Mouse (Mus musculus): ENCODE measurements at regions not wholly inside any gene's neighbourhood (a gene's known extent, or its start where the extent isn't known, plus 50 kb on each side); places are given as distances from the start of the nearest gene placed in this dataset.

DNA sequence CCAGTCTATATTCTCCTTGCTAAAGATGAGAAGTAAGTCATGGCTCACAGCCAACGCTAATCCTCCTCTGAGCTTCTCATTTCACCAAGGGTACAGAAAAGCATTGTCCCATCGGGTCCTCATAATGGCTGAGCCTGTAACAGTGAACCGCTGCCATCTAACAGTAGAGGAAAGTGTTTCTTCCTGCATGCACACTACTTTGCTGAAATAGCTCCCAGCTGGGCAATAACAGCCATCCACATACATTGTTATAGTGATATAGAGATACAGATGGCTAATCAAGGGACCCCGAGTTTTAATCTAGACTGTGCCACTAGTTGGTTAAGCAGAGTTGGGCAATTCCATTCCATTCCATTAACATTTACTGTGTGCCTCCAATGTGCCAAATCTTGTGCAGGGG, 492.2 kb upstream of the Adam5 start:
- Histone ChIP-seq H3K79me2 (replicated peaks; ENCODE audit: control insufficient read depth, extremely low read depth, insufficient read depth, poor library complexity, severe bottlenecking) (no peaks in the 10 kb centered on the region), H3K4me2 (ENCODE audit: insufficient read depth, low read depth, poor library complexity, severe bottlenecking) (no peak overlapping the region), H3K4me3 (replicated peaks in 1 of 3; ENCODE audit: low read depth in 2 of 3, low read length in 2 of 3, poor library complexity in 1 of 3) (no peak overlapping the region), H3K4me1 (ENCODE audit: control insufficient read depth in 1 of 2, insufficient read depth in 2 of 2) (no peaks in the 10 kb centered on the region), H3K9ac (ENCODE audit: insufficient read depth, low read depth) (no peak overlapping the region), H3K27me3 (replicated peaks) (no peaks in the 10 kb centered on the region), H3K27ac (ENCODE audit: insufficient read depth, low read depth) (no peak overlapping the region), H3K9me3 (replicated peaks; ENCODE audit: low read length) (no peaks in the 10 kb centered on the region), H3K36me3 (replicated peaks in 1 of 2; ENCODE audit: control insufficient read depth in 1 of 2, insufficient read depth in 1 of 2, low read length in 1 of 2) (no peaks in the 10 kb centered on the region)
- TF ChIP-seq SMC3 (IDR thresholded peaks at IDR 0.05; ENCODE audit: low read depth, low read length) = no peak
- no peak for TF ChIP-seq CHD1 (IDR thresholded peaks at IDR 0.05; ENCODE audit: low read depth, low read length)
- TF ChIP-seq CHD2 (IDR thresholded peaks at IDR 0.05; ENCODE audit: low read length) = no peak
- no peak for TF ChIP-seq RCOR1 (conservative IDR thresholded peaks at IDR 0.05; ENCODE audit: low read depth, low read length)
- TF ChIP-seq SIN3A (IDR thresholded peaks at IDR 0.05; ENCODE audit: low read length) = no peak
- TF ChIP-seq ZC3H11A (IDR thresholded peaks at IDR 0.05; ENCODE audit: low read depth, low read length) = no peak
- no peak for TF ChIP-seq MXI1 (IDR thresholded peaks at IDR 0.05; ENCODE audit: low read depth, low read length)
- no peak for TF ChIP-seq MAFK (IDR thresholded peaks at IDR 0.05; ENCODE audit: insufficient replicate concordance, low read length)
- no peak for TF ChIP-seq EP300 (IDR thresholded peaks at IDR 0.05; ENCODE audit: low read length)
- TF ChIP-seq USF1 (IDR thresholded peaks at IDR 0.05; ENCODE audit: low read depth, low read length) = no peak
- no peak for TF ChIP-seq TCF12 (IDR thresholded peaks at IDR 0.05; ENCODE audit: low read depth, low read length)
- no peak for TF ChIP-seq NRF1 (IDR thresholded peaks at IDR 0.05; ENCODE audit: low read depth, low read length)
- no peak for TF ChIP-seq ETS1 (conservative IDR thresholded peaks at IDR 0.05; ENCODE audit: low read depth, low read length)
- TF ChIP-seq IRF4 (IDR thresholded peaks at IDR 0.05; ENCODE audit: low read depth, low read length) = no peak
- no peak for TF ChIP-seq POLR2A (IDR thresholded peaks at IDR 0.05; ENCODE audit: low read depth, low read length)
- dilution Hi-C loops (cut with MboI; ENCODE audit: extremely low pct_ligation_motif_present, extremely low pct_unique_long_range_greater_than_20kb, low sequenced_read_pairs) (no loop called here), in situ Hi-C loops (cut with MboI; ENCODE audit: low pct_ligation_motif_present, low pct_unique_long_range_greater_than_20kb, low sequenced_read_pairs) (no loop called here)
- no peak for DNase-seq (ENCODE audit: extremely low read depth)

GRCm38 (mm10) chr8:25311811-25312533, 487.8 kb upstream of the Adam5 start:
- Histone ChIP-seq H3K9ac (ENCODE audit: insufficient read depth, low read depth) (no peak overlapping the region), H3K27me3 (replicated peaks) (peaks cover 3% of the 10 kb centered on the region), H3K9me3 (replicated peaks; ENCODE audit: low read length) (no peaks in the 10 kb centered on the region), H3K79me2 (replicated peaks; ENCODE audit: control insufficient read depth, extremely low read depth, insufficient read depth, poor library complexity, severe bottlenecking) (no peaks in the 10 kb centered on the region), H3K27ac (ENCODE audit: insufficient read depth, low read depth) (no peak overlapping the region), H3K4me3 (replicated peaks in 1 of 3; ENCODE audit: low read depth in 2 of 3, low read length in 2 of 3, poor library complexity in 1 of 3) (no peak overlapping the region), H3K4me1 (ENCODE audit: control insufficient read depth in 1 of 2, insufficient read depth in 2 of 2) (no peaks in the 10 kb centered on the region), H3K36me3 (replicated peaks in 1 of 2; ENCODE audit: control insufficient read depth in 1 of 2, insufficient read depth in 1 of 2, low read length in 1 of 2) (no peaks in the 10 kb centered on the region), H3K4me2 (ENCODE audit: insufficient read depth, low read depth, poor library complexity, severe bottlenecking) (no peak overlapping the region)
- DNase-seq (ENCODE audit: extremely low read depth) = no peak
- in situ Hi-C loops (cut with MboI; ENCODE audit: low pct_ligation_motif_present, low pct_unique_long_range_greater_than_20kb, low sequenced_read_pairs) = no loop called here
- dilution Hi-C loops (cut with MboI; ENCODE audit: extremely low pct_ligation_motif_present, extremely low pct_unique_long_range_greater_than_20kb, low sequenced_read_pairs) = no loop called here
- no peak for TF ChIP-seq ZC3H11A (IDR thresholded peaks at IDR 0.05; ENCODE audit: low read depth, low read length)
- no peak for TF ChIP-seq JUN (IDR thresholded peaks at IDR 0.05; ENCODE audit: insufficient read depth, low read depth, low read length)
- TF ChIP-seq CTCF (conservative IDR thresholded peaks at IDR 0.05 in 1 of 2, IDR thresholded peaks at IDR 0.05 in 1 of 2; ENCODE audit: low read depth in 2 of 2, low read length in 2 of 2) = no peak
- no peak for TF ChIP-seq ZKSCAN1 (IDR thresholded peaks at IDR 0.05; ENCODE audit: borderline replicate concordance, low read depth, low read length)
- no peak for TF ChIP-seq RAD21 (IDR thresholded peaks at IDR 0.05; ENCODE audit: low read depth, low read length)
- no peak for TF ChIP-seq SMC3 (IDR thresholded peaks at IDR 0.05; ENCODE audit: low read depth, low read length)
- TF ChIP-seq NELFE (IDR thresholded peaks at IDR 0.05; ENCODE audit: low read depth, low read length) = no peak
- TF ChIP-seq KAT2A (IDR thresholded peaks at IDR 0.05; ENCODE audit: insufficient replicate concordance, low read length) = no peak
- TF ChIP-seq E2F4 (IDR thresholded peaks at IDR 0.05; ENCODE audit: insufficient replicate concordance, low read depth, low read length) = no peak
- TF ChIP-seq CHD1 (IDR thresholded peaks at IDR 0.05; ENCODE audit: low read depth, low read length) = no peak
- no peak for TF ChIP-seq MEF2A (IDR thresholded peaks at IDR 0.05; ENCODE audit: borderline replicate concordance, low read depth, low read length)
- no peak for TF ChIP-seq ETS1 (conservative IDR thresholded peaks at IDR 0.05; ENCODE audit: low read depth, low read length)
- TF ChIP-seq HCFC1 (IDR thresholded peaks at IDR 0.05; ENCODE audit: low read depth, low read length) = no peak
- no peak for TF ChIP-seq MXI1 (IDR thresholded peaks at IDR 0.05; ENCODE audit: low read depth, low read length)
- TF ChIP-seq NRF1 (IDR thresholded peaks at IDR 0.05; ENCODE audit: low read depth, low read length) = no peak
- no peak for TF ChIP-seq BHLHE40 (IDR thresholded peaks at IDR 0.05; ENCODE audit: low read depth, low read length)
- TF ChIP-seq USF2 (conservative IDR thresholded peaks at IDR 0.05; ENCODE audit: low read depth, low read length) = no peak
